In the genomic region with DNA sequence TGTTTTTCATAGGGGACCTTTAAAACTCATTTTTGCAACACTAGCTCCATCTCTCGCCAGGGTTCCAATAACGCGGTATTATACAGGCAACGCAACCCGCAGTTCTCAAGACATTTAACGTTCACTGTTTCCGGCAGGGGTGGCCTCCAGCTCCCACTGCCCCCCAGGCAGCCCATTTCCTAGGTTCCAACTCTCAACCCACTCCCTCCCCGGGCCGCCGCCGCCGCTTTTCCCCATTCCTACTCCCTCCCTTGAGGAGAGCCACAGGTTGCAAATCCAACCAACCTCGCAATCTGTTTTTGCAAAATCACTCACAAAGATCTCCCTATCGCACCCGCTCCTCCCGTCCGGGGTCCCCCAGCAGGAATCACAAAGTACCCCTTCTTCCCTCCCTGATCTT, we compare ENCODE assay signal across 8 mouse cellular contexts. TPM values are rescaled to one million over a fixed set of nuclear protein-coding genes. Genes with fewer than 3 reads are reported as not detected.
DNase-seq lines count a peak whose midpoint lies in the region; ATAC-seq and TF ChIP-seq lines count a peak whose summit lies in the region.

No protein-coding gene starts in this region.

- no peak for TF ChIP-seq CTCF in stomach, postnatal 0 days (IDR thresholded peaks at IDR 0.05; ENCODE audit: low read depth)

- peaks cover 11% of the 10 kb centered on the region for H3K4me1 ChIP-seq in forebrain, embryonic 11.5 days (replicated peaks; ENCODE audit: control insufficient read depth, insufficient read depth, low read length)
- H3K4me1 ChIP-seq in hindbrain, embryonic 16.5 days (ENCODE audit: control insufficient read depth, insufficient read depth, low read depth, low read length), result peaks cover 22% of the 10 kb centered on the region
- peaks cover 34% of the 10 kb centered on the region for H3K4me1 ChIP-seq in lung, embryonic 16.5 days (replicated peaks; ENCODE audit: control insufficient read depth, insufficient read depth, low read length)
- no peaks in the 10 kb centered on the region; the same call in none of the 2 replicates for H3K4me1 ChIP-seq in stomach, postnatal 0 days (replicated peaks; ENCODE audit: control insufficient read depth, insufficient read depth)

- peaks cover 20% of the 10 kb centered on the region for H3K27me3 ChIP-seq in forebrain, embryonic 11.5 days (ENCODE audit: control insufficient read depth, insufficient read depth, low read length)
- peaks cover 4% of the 10 kb centered on the region; the same call in 1 of the 2 replicates for H3K27me3 ChIP-seq in hindbrain, embryonic 16.5 days (replicated peaks; ENCODE audit: control insufficient read depth, insufficient read depth, low read length)
- H3K27me3 ChIP-seq in lung, embryonic 16.5 days (ENCODE audit: control insufficient read depth, insufficient read depth, low read depth, low read length), result peaks cover 3% of the 10 kb centered on the region
- H3K27me3 ChIP-seq in stomach, postnatal 0 days (ENCODE audit: control insufficient read depth, insufficient read depth, low read length), result no peaks in the 10 kb centered on the region

- WGBS in forebrain, embryonic 11.5 days, result under 1% methylated on average over 17 of the region's 17 CpGs
- 2% methylated on average over 17 of the region's 17 CpGs for WGBS in hindbrain, embryonic 16.5 days
- WGBS in lung, embryonic 16.5 days, result 0% methylated on average over 17 of the region's 17 CpGs
- WGBS in stomach, postnatal 0 days, result 4% methylated on average over 17 of the region's 17 CpGs

- peak overlapping the region; percentile 57 for H3K4me3 ChIP-seq in forebrain, embryonic 11.5 days (ENCODE audit: low read depth, low read length)
- peak overlapping the region; percentile 62 for H3K4me3 ChIP-seq in hindbrain, embryonic 16.5 days (ENCODE audit: low read length)
- H3K4me3 ChIP-seq in lung, embryonic 16.5 days (ENCODE audit: low read length), result peak overlapping the region; percentile 84
- H3K4me3 ChIP-seq in stomach, postnatal 0 days (ENCODE audit: low read depth, low read length), result peak overlapping the region; percentile 72

- peak overlapping the region; percentile 86 for H3K4me2 ChIP-seq in forebrain, embryonic 11.5 days (ENCODE audit: low read depth, low read length, severe bottlenecking)
- H3K4me2 ChIP-seq in hindbrain, embryonic 16.5 days (ENCODE audit: low read length), result peak overlapping the region; percentile 83
- H3K4me2 ChIP-seq in lung, embryonic 16.5 days (ENCODE audit: low read depth, low read length), result peak overlapping the region; percentile 96
- peak overlapping the region; percentile 83 for H3K4me2 ChIP-seq in stomach, postnatal 0 days (replicated peaks; ENCODE audit: low read depth)

- no peaks in the 10 kb centered on the region for H3K36me3 ChIP-seq in forebrain, embryonic 11.5 days (ENCODE audit: control insufficient read depth, insufficient read depth, low read length)
- no peaks in the 10 kb centered on the region for H3K36me3 ChIP-seq in hindbrain, embryonic 16.5 days (ENCODE audit: control insufficient read depth, insufficient read depth, low read length)
- no peaks in the 10 kb centered on the region; the same call in 1 of the 2 replicates for H3K36me3 ChIP-seq in lung, embryonic 16.5 days (ENCODE audit: control insufficient read depth, insufficient read depth, low read length)
- no peaks in the 10 kb centered on the region for H3K36me3 ChIP-seq in stomach, postnatal 0 days (ENCODE audit: control insufficient read depth, insufficient read depth, low read length)

- DNase-seq in gastrocnemius, postnatal 25 days, result peak; percentile 28
- DNase-seq in gastrocnemius, adult 8-10 months (ENCODE audit: low spot score in 2 of 2), result no peak
- peak; percentile 22 for DNase-seq in ZHBTc4 (ENCODE audit: low read depth, low spot score)
- peak; percentile 66 for DNase-seq in forebrain, embryonic 11.5 days (ENCODE audit: low spot score)
- peak; percentile 52 for DNase-seq in stomach, postnatal 0 days (ENCODE audit: low spot score)
- DNase-seq in ovary, postnatal 36 days (ENCODE audit: low spot score), result no peak

- no peak overlapping the region for H3K27ac ChIP-seq in forebrain, embryonic 11.5 days (ENCODE audit: low read depth, low read length)
- H3K27ac ChIP-seq in hindbrain, embryonic 16.5 days (ENCODE audit: low read depth, low read length), result 0 out of 2 replicates have a peak overlapping the region, but pooled peaks have one; percentile 27
- H3K27ac ChIP-seq in lung, embryonic 16.5 days (ENCODE audit: low read length), result no peak overlapping the region
- peak overlapping the region; percentile 100 for H3K27ac ChIP-seq in stomach, postnatal 0 days (replicated peaks)

- no peaks in the 10 kb centered on the region for H3K9me3 ChIP-seq in forebrain, embryonic 11.5 days (ENCODE audit: control insufficient read depth, low read length)
- H3K9me3 ChIP-seq in hindbrain, embryonic 16.5 days (ENCODE audit: control insufficient read depth, low read length), result no peaks in the 10 kb centered on the region
- H3K9me3 ChIP-seq in lung, embryonic 16.5 days (ENCODE audit: control insufficient read depth, low read length), result no peaks in the 10 kb centered on the region
- H3K9me3 ChIP-seq in stomach, postnatal 0 days (ENCODE audit: control insufficient read depth, low read length), result no peaks in the 10 kb centered on the region

- TF ChIP-seq EP300 in stomach, postnatal 0 days (optimal IDR thresholded peaks at IDR 0.05), result no peak

- ATAC-seq in forebrain, embryonic 11.5 days (replicated peaks; ENCODE audit: low FRiP score), result no peak
- ATAC-seq in hindbrain, embryonic 16.5 days, result no peak
- ATAC-seq in lung, embryonic 16.5 days (ENCODE audit: low read depth), result no peak
- ATAC-seq in stomach, postnatal 0 days (ENCODE audit: low FRiP score, low TSS enrichment), result no peak

- H3K9ac ChIP-seq in forebrain, embryonic 11.5 days (ENCODE audit: low read length), result peak overlapping the region; percentile 83
- peak overlapping the region; percentile 90 for H3K9ac ChIP-seq in hindbrain, embryonic 16.5 days (ENCODE audit: low read depth, low read length)
- H3K9ac ChIP-seq in lung, embryonic 16.5 days (ENCODE audit: low read length), result peak overlapping the region; percentile 88
- peak overlapping the region; percentile 100 for H3K9ac ChIP-seq in stomach, postnatal 0 days (ENCODE audit: low read length)

RNA-seq across cellular contexts. Expression of gene Gm37419, which starts 1.4 kb away (rescaled TPM):
- not detected for total RNA-seq in gastrocnemius, postnatal 25 days (2021)
- total RNA-seq in gastrocnemius, adult 8-10 months (2022), result not detected
- not detected in 2 replicates for polyA plus RNA-seq in forebrain, embryonic 11.5 days (2014; fragmentation: Nextera tagmentation; extraction: Ambion mirVana)
- not detected in 2 replicates for polyA plus RNA-seq in hindbrain, embryonic 16.5 days (2015; fragmentation: Nextera tagmentation; extraction: Ambion mirVana)
- not detected in 2 replicates for polyA plus RNA-seq in lung, embryonic 16.5 days (2015; fragmentation: Nextera tagmentation; extraction: Ambion mirVana)
- polyA plus RNA-seq in stomach, postnatal 0 days (2015; fragmentation: Nextera tagmentation; extraction: Ambion mirVana), result not detected in 2 replicates

RNA-seq across cellular contexts. Expression of gene Bcl6, which starts 1.8 kb away (rescaled TPM):
- total RNA-seq in gastrocnemius, postnatal 25 days (2021), result 10 to 100 TPM; 36.6 to 68.3 TPM
- total RNA-seq in gastrocnemius, adult 8-10 months (2022), result 10 to 100 TPM; 43.6 to 72.2 (median 55.8) TPM
- polyA plus RNA-seq in forebrain, embryonic 11.5 days (2014; fragmentation: Nextera tagmentation; extraction: Ambion mirVana), result 0.12 and 0.24 TPM in 2 replicates
- polyA plus RNA-seq in hindbrain, embryonic 16.5 days (2015; fragmentation: Nextera tagmentation; extraction: Ambion mirVana), result 0.76 and 0.79 TPM in 2 replicates
- polyA plus RNA-seq in lung, embryonic 16.5 days (2015; fragmentation: Nextera tagmentation; extraction: Ambion mirVana), result 1.6 and 2.4 TPM in 2 replicates
- polyA plus RNA-seq in stomach, postnatal 0 days (2015; fragmentation: Nextera tagmentation; extraction: Ambion mirVana), result 0.23 and 0.30 TPM in 2 replicates

RNA-seq across cellular contexts. Expression of gene Rtp2, which starts 54.7 kb away (rescaled TPM):
- total RNA-seq in gastrocnemius, postnatal 25 days (2021), result not detected
- not detected for total RNA-seq in gastrocnemius, adult 8-10 months (2022)
- polyA plus RNA-seq in forebrain, embryonic 11.5 days (2014; fragmentation: Nextera tagmentation; extraction: Ambion mirVana), result not detected in 2 replicates
- 0.12 TPM in 1 of 2 replicates, not detected in the other for polyA plus RNA-seq in hindbrain, embryonic 16.5 days (2015; fragmentation: Nextera tagmentation; extraction: Ambion mirVana)
- not detected in 2 replicates for polyA plus RNA-seq in lung, embryonic 16.5 days (2015; fragmentation: Nextera tagmentation; extraction: Ambion mirVana)
- not detected in 2 replicates for polyA plus RNA-seq in stomach, postnatal 0 days (2015; fragmentation: Nextera tagmentation; extraction: Ambion mirVana)

Comparison
In these comparisons a context has a peak if more than half of its experiments do, and no peak if none do; other contexts are left out.
1. DNase-seq: peak in gastrocnemius, postnatal 25 days (single experiment), ZHBTc4 (single experiment), forebrain, embryonic 11.5 days (single experiment) and stomach, postnatal 0 days (single experiment); none in gastrocnemius, adult 8-10 months (0 of 2) and ovary, postnatal 36 days (single experiment).
2. H3K27ac ChIP-seq: peak in hindbrain, embryonic 16.5 days (single experiment) and stomach, postnatal 0 days (single experiment); none in forebrain, embryonic 11.5 days (single experiment) and lung, embryonic 16.5 days (single experiment).
3. Peak in every context shown above with its lines, with median percentiles within 50 percentile points of each other: H3K4me2 ChIP-seq, H3K4me3 ChIP-seq and H3K9ac ChIP-seq.